Mouse (Mus musculus): ENCODE data around the gene Gipc3. TPM values are rescaled to one million over a fixed set of nuclear protein-coding genes. Genes with fewer than 3 reads are reported as not detected.

Gipc3 gene
- polyA plus RNA-seq, 1 experiment from 2014 or later, result not detected

- Histone ChIP-seq H3K36me3 (ENCODE audit: control insufficient read depth, insufficient read depth, low read length) (no peaks in the 10 kb centered on the region), H3K4me3 (ENCODE audit: low read depth, low read length) (no peak overlapping the region), H3K9me3 (ENCODE audit: control insufficient read depth, low read length) (no peaks in the 10 kb centered on the region), H3K4me2 (replicated peaks; ENCODE audit: low read depth, low read length) (no peak overlapping the region), H3K4me1 (replicated peaks; ENCODE audit: control insufficient read depth, insufficient read depth, low read length) (peaks cover 9% of the 10 kb centered on the region; the same call in 1 of the 2 replicates), H3K9ac (ENCODE audit: low read depth, low read length) (no peak overlapping the region), H3K27ac (ENCODE audit: low read depth, low read length) (no peak overlapping the region), H3K27me3 (ENCODE audit: control insufficient read depth, insufficient read depth, low read length) (peaks cover 21% of the 10 kb centered on the region)
- 13% methylated on average over 24 of the region's 24 CpGs for WGBS
- ATAC-seq (ENCODE audit: low FRiP score) (no peak), DNase-seq (ENCODE audit: low spot score) (no peak)
These were observed 52.2 kb downstream of the Gipc3 start for GRCm38 (mm10) chr10:81290698-81291460.

DNA sequence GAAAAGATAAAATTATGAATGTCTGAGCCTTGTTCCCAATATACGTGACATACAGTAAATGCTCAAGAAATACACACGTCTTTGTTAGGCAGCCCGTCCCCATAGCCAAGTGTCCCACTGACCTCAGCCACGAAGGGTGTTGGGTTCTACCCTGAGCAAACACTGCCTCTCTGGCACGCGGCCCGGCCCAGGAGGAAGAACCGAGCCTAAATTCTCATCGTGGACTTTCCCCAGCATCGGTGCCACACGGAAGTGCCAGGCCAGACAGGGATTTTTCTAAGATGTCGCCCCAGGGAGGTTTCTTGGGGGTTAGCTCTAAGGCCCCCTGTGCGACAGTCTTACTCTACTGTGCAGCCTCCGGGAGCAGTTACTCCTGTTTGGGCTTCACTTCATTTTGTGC lies 53.3 kb downstream of the Gipc3 start:
- Histone ChIP-seq H3K27me3 (ENCODE audit: control insufficient read depth, insufficient read depth, low read length) (peaks cover 27% of the 10 kb centered on the region), H3K4me1 (replicated peaks; ENCODE audit: control insufficient read depth, insufficient read depth, low read length) (peaks cover 10% of the 10 kb centered on the region; the same call in 1 of the 2 replicates), H3K4me3 (ENCODE audit: low read depth, low read length) (no peak overlapping the region), H3K27ac (ENCODE audit: low read depth, low read length) (no peak overlapping the region), H3K36me3 (ENCODE audit: control insufficient read depth, insufficient read depth, low read length) (no peaks in the 10 kb centered on the region), H3K9ac (ENCODE audit: low read depth, low read length) (no peak overlapping the region), H3K4me2 (replicated peaks; ENCODE audit: low read depth, low read length) (no peak overlapping the region), H3K9me3 (ENCODE audit: control insufficient read depth, low read length) (no peaks in the 10 kb centered on the region)
- DNase-seq (ENCODE audit: low spot score) (no peak), ATAC-seq (ENCODE audit: low FRiP score) (no peak)
- 65% methylated on average over 14 of the region's 14 CpGs for WGBS

DNA sequence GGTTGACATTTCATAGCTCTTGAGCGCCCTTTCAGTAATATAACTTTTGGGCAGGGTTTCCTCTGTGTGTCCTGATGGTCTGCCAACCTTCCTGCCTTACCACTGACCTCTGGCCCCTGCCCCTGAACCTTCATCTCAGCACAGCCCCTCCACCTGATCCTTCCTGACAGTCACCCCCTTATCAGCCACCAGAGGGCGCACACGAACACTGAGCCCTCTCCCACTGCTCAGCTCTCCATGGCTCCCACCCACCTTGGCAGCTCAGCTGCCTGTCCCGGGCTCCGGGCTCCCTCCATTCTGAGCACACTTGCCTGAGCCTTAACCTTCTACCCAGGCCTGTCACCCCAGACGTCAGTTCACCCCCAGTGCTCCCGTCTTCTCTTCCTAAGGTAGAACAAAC lies 53.8 kb downstream of the Gipc3 start:
- peaks cover 32% of the 10 kb centered on the region for H3K27me3 ChIP-seq (ENCODE audit: control insufficient read depth, insufficient read depth, low read length)
- no peak overlapping the region for H3K27ac ChIP-seq (ENCODE audit: low read depth, low read length)
- H3K36me3 ChIP-seq (ENCODE audit: control insufficient read depth, insufficient read depth, low read length), result no peaks in the 10 kb centered on the region
- H3K9me3 ChIP-seq (ENCODE audit: control insufficient read depth, low read length), result no peaks in the 10 kb centered on the region
- H3K4me1 ChIP-seq (replicated peaks; ENCODE audit: control insufficient read depth, insufficient read depth, low read length), result peaks cover 6% of the 10 kb centered on the region; the same call in 1 of the 2 replicates
- DNase-seq (ENCODE audit: low spot score), result peak; percentile 81
- no peak overlapping the region for H3K4me3 ChIP-seq (ENCODE audit: low read depth, low read length)
- H3K9ac ChIP-seq (ENCODE audit: low read depth, low read length), result no peak overlapping the region
- ATAC-seq (ENCODE audit: low FRiP score), result no peak
- 2% methylated on average over 7 of the region's 7 CpGs for WGBS
- no peak overlapping the region for H3K4me2 ChIP-seq (replicated peaks; ENCODE audit: low read depth, low read length)

- DNase-seq (ENCODE audit: low spot score) (peak; percentile 68), ATAC-seq (ENCODE audit: low FRiP score) (no peak)
- no peaks in the 10 kb centered on the region for H3K9me3 ChIP-seq (ENCODE audit: control insufficient read depth, low read length)
- H3K27ac ChIP-seq (ENCODE audit: low read depth, low read length), result no peak overlapping the region
- no peaks in the 10 kb centered on the region for H3K36me3 ChIP-seq (ENCODE audit: control insufficient read depth, insufficient read depth, low read length)
- H3K9ac ChIP-seq (ENCODE audit: low read depth, low read length), result no peak overlapping the region
- H3K27me3 ChIP-seq (ENCODE audit: control insufficient read depth, insufficient read depth, low read length), result peaks cover 39% of the 10 kb centered on the region
- H3K4me3 ChIP-seq (ENCODE audit: low read depth, low read length), result no peak overlapping the region
- 0 out of 2 replicates have a peak, but pooled peaks cover 3% of the 10 kb centered on the region for H3K4me1 ChIP-seq (replicated peaks; ENCODE audit: control insufficient read depth, insufficient read depth, low read length)
- 39% methylated on average over 6 of the region's 6 CpGs for WGBS
- no peak overlapping the region for H3K4me2 ChIP-seq (replicated peaks; ENCODE audit: low read depth, low read length)
These were observed 54.5 kb downstream of the Gipc3 start for GRCm38 (mm10) chr10:81288601-81289000.

GRCm38 (mm10) chr10:81287513-81288157 lies 55.4 kb downstream of the Gipc3 start:
- DNase-seq (ENCODE audit: low spot score) (peak; percentile 67), ATAC-seq (ENCODE audit: low FRiP score) (no peak)
- 0 out of 2 replicates have a peak, but pooled peaks cover 3% of the 10 kb centered on the region for H3K4me1 ChIP-seq (replicated peaks; ENCODE audit: control insufficient read depth, insufficient read depth, low read length)
- H3K27ac ChIP-seq (ENCODE audit: low read depth, low read length), result no peak overlapping the region
- peaks cover 44% of the 10 kb centered on the region for H3K27me3 ChIP-seq (ENCODE audit: control insufficient read depth, insufficient read depth, low read length)
- H3K4me2 ChIP-seq (replicated peaks; ENCODE audit: low read depth, low read length), result no peak overlapping the region
- H3K9ac ChIP-seq (ENCODE audit: low read depth, low read length), result no peak overlapping the region
- H3K4me3 ChIP-seq (ENCODE audit: low read depth, low read length), result no peak overlapping the region
- no peaks in the 10 kb centered on the region for H3K9me3 ChIP-seq (ENCODE audit: control insufficient read depth, low read length)
- WGBS, result 60% methylated on average over 8 of the region's 8 CpGs
- H3K36me3 ChIP-seq (ENCODE audit: control insufficient read depth, insufficient read depth, low read length), result no peaks in the 10 kb centered on the region

DNA sequence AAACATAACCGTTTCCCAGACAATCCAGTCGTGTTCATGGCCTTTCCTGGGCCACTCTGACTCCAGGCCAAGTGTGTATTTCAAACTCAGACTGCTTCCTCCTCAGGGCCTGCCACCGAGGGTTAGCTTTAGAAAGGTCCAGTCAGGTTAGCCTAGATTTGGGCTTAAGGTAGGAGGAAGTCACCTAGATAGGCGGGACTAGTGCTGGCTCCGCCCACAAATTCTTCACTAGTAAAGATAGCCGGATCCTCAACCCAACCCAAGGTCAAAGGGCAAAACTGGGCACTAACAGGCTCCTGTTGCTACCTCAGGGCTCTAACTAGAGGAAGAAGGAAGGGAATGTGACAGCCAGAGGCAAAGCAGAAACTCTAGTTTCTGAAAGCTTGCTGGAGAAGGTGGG lies 56.5 kb downstream of the Gipc3 start:
- DNase-seq (ENCODE audit: low spot score), result no peak
- Histone ChIP-seq H3K9ac (ENCODE audit: low read depth, low read length) (no peak overlapping the region), H3K4me2 (replicated peaks; ENCODE audit: low read depth, low read length) (no peak overlapping the region), H3K4me3 (ENCODE audit: low read depth, low read length) (no peak overlapping the region), H3K36me3 (ENCODE audit: control insufficient read depth, insufficient read depth, low read length) (no peaks in the 10 kb centered on the region), H3K27me3 (ENCODE audit: control insufficient read depth, insufficient read depth, low read length) (peaks cover 41% of the 10 kb centered on the region), H3K9me3 (ENCODE audit: control insufficient read depth, low read length) (no peaks in the 10 kb centered on the region), H3K4me1 (replicated peaks; ENCODE audit: control insufficient read depth, insufficient read depth, low read length) (0 out of 2 replicates have a peak, but pooled peaks cover 3% of the 10 kb centered on the region), H3K27ac (ENCODE audit: low read depth, low read length) (no peak overlapping the region)
- no peak for ATAC-seq (ENCODE audit: low FRiP score)
- WGBS, result 53% methylated on average over 6 of the region's 6 CpGs

DNA sequence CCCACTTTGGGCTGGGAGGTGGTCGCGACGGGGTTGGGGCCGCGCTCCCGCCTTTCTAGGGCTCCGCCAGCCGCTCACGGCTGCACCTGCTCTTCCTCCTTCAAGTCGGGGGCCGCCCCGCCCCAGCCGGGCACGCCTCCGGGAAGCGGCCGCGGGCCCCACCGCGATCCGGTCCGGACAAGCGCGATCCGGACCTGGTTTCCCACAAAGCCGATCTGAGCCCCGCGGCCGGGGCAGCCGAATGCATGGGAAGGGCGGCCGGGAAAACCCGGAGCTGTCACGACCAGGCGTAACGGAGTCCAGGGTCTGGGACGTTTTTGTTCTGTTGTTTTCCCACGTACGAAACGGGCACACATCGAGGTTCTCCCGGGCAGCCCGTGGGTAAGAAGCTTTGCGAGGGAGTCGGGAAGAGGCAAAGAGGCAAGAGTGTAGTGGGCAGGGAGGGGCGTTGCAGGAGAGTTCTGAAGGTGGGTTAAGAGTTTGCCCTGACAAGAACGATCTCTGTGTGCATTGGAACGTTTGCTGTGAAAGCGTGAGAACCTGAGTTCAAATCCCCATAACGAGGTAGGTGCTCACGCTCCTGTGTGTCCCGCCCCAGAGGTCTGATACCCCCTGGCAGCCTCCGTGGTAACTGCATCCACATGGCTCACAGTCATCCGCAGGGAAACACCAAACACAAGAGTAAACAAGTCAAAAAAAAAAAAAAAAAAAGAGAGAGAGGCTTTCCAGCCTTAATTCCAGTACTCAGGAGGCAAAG lies 57.2 kb downstream of the Gipc3 start:
- DNase-seq (ENCODE audit: low spot score), result peak; percentile 97
- 3% methylated on average over 54 of the region's 54 CpGs for WGBS
- Histone ChIP-seq H3K4me2 (replicated peaks; ENCODE audit: low read depth, low read length) (peak overlapping the region; percentile 74), H3K9me3 (ENCODE audit: control insufficient read depth, low read length) (no peaks in the 10 kb centered on the region), H3K9ac (ENCODE audit: low read depth, low read length) (peak overlapping the region; percentile 58), H3K4me3 (ENCODE audit: low read depth, low read length) (peak overlapping the region; percentile 40), H3K36me3 (ENCODE audit: control insufficient read depth, insufficient read depth, low read length) (no peaks in the 10 kb centered on the region), H3K27me3 (ENCODE audit: control insufficient read depth, insufficient read depth, low read length) (peaks cover 34% of the 10 kb centered on the region), H3K27ac (ENCODE audit: low read depth, low read length) (no peak overlapping the region), H3K4me1 (replicated peaks; ENCODE audit: control insufficient read depth, insufficient read depth, low read length) (0 out of 2 replicates have a peak, but pooled peaks cover 3% of the 10 kb centered on the region)
- peak; percentile 66 for ATAC-seq (ENCODE audit: low FRiP score)

Data from hindbrain, embryonic 11.5 days (tissue).